Mouse (Mus musculus): ENCODE measurements around the gene Ncoa6. TPM values are rescaled to one million over a fixed set of nuclear protein-coding genes. Genes with fewer than 3 reads are reported as not detected.

Ncoa6 gene
- polyA plus RNA-seq, 1 experiment from 2014 or later, result 18.0 TPM

DNA sequence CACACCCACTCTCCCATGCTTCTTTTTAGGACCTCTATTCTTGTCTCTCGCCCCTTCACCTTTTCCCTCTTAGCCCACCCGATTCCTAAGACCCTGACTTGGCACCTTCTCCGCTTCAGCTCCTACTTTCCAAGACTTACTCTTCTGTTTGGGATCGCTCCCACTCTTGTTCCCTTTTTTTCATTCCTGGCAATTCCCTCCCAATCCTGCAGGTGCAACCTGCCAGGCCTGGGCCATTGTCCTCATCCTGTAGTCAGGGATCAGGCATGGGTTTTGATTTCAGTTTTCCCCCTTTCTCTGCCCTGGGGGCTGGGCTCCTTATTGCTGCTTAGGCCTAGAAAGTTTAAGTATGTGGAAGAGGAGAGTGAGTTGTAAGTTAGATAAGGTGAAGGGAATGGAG is 86.6 kb downstream of the Ncoa6 start:
- Histone ChIP-seq H3K27ac (ENCODE audit: low read length) (no peak overlapping the region), H3K9ac (ENCODE audit: low read length) (no peak overlapping the region), H3K9me3 (ENCODE audit: control insufficient read depth, low read length) (no peaks in the 10 kb centered on the region), H3K27me3 (ENCODE audit: control insufficient read depth, insufficient read depth, low read depth, low read length) (no peaks in the 10 kb centered on the region), H3K4me1 (replicated peaks; ENCODE audit: control insufficient read depth, insufficient read depth, low read length) (peaks cover 12% of the 10 kb centered on the region), H3K4me3 (ENCODE audit: low read length) (no peak overlapping the region), H3K4me2 (ENCODE audit: low read depth, low read length) (no peak overlapping the region), H3K36me3 (ENCODE audit: control insufficient read depth, insufficient read depth, low read length) (peaks cover 11% of the 10 kb centered on the region)
- 73% methylated on average over 4 of the region's 4 CpGs for WGBS
- no peak for ATAC-seq (ENCODE audit: low read depth)

DNA sequence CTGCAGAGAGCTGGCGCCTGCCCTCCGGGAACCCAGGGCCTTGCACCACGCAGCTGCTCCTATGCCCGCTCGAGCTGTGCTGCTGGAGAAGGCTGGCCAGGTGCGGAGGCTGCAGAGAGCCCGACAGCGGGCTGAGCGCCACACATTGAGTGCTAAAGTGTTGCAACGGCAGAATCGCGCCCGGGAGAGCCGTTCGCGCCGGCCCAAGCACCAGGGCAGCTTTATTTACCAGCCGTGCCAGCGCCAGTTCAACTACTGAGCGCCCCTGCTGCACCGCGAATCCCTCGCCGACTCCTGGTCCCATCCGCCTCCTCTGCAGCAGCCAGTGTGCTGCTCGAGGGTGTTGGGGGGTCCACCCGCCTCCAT is 87.2 kb downstream of the Ncoa6 start:
- peaks cover 12% of the 10 kb centered on the region for H3K4me1 ChIP-seq (replicated peaks; ENCODE audit: control insufficient read depth, insufficient read depth, low read length)
- H3K4me2 ChIP-seq (ENCODE audit: low read depth, low read length), result no peak overlapping the region

GRCm38 (mm10) chr2:155385731-155386533 is 87.8 kb downstream of the Ncoa6 start:
- Histone ChIP-seq H3K4me1 (replicated peaks; ENCODE audit: control insufficient read depth, insufficient read depth, low read length) (peaks cover 14% of the 10 kb centered on the region), H3K4me2 (ENCODE audit: low read depth, low read length) (no peak overlapping the region), H3K9me3 (ENCODE audit: control insufficient read depth, low read length) (no peaks in the 10 kb centered on the region), H3K27me3 (ENCODE audit: control insufficient read depth, insufficient read depth, low read depth, low read length) (no peaks in the 10 kb centered on the region), H3K36me3 (ENCODE audit: control insufficient read depth, insufficient read depth, low read length) (peaks cover 7% of the 10 kb centered on the region), H3K4me3 (ENCODE audit: low read length) (no peak overlapping the region), H3K9ac (ENCODE audit: low read length) (no peak overlapping the region), H3K27ac (ENCODE audit: low read length) (no peak overlapping the region)
- 59% methylated on average over 18 of the region's 18 CpGs for WGBS
- ATAC-seq (ENCODE audit: low read depth), result no peak

More for the DNA sequence above, 87.2 kb downstream of the Ncoa6 start:
- Histone ChIP-seq H3K9me3 (ENCODE audit: control insufficient read depth, low read length) (no peaks in the 10 kb centered on the region), H3K27me3 (ENCODE audit: control insufficient read depth, insufficient read depth, low read depth, low read length) (no peaks in the 10 kb centered on the region), H3K9ac (ENCODE audit: low read length) (no peak overlapping the region), H3K4me3 (ENCODE audit: low read length) (no peak overlapping the region), H3K27ac (ENCODE audit: low read length) (no peak overlapping the region), H3K36me3 (ENCODE audit: control insufficient read depth, insufficient read depth, low read length) (peaks cover 11% of the 10 kb centered on the region)
- ATAC-seq (ENCODE audit: low read depth), result no peak
- WGBS, result 27% methylated on average over 27 of the region's 27 CpGs

DNA sequence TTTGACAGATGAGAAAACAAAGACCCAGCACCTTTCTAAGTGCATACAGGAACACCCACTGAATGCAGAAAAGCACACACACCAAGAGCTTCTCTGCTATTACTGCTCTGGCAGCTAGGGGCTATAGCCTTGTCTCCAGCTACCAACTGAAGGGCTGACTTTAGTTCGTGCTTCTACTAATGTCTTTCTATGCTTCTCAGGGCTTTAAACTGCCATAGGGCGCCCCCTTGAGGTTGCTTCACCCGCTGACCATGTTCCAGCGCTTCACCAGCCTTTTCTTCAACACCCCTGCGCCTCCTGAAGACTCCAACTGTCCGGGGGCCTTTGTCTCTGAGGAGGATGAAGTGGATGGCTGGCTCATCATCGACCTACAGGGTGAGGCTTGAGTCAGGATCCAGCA is 88.6 kb downstream of the Ncoa6 start:
- H3K9ac ChIP-seq (ENCODE audit: low read length), result no peak overlapping the region
- peaks cover 15% of the 10 kb centered on the region for H3K4me1 ChIP-seq (replicated peaks; ENCODE audit: control insufficient read depth, insufficient read depth, low read length)
- no peak overlapping the region for H3K27ac ChIP-seq (ENCODE audit: low read length)
- H3K27me3 ChIP-seq (ENCODE audit: control insufficient read depth, insufficient read depth, low read depth, low read length), result peaks cover 4% of the 10 kb centered on the region; the same call in 1 of the 2 replicates
- peaks cover 5% of the 10 kb centered on the region for H3K36me3 ChIP-seq (ENCODE audit: control insufficient read depth, insufficient read depth, low read length)
- 30% methylated on average over 7 of the region's 7 CpGs for WGBS
- H3K9me3 ChIP-seq (ENCODE audit: control insufficient read depth, low read length), result no peaks in the 10 kb centered on the region
- no peak overlapping the region for H3K4me3 ChIP-seq (ENCODE audit: low read length)
- no peak overlapping the region for H3K4me2 ChIP-seq (ENCODE audit: low read depth, low read length)
- peak; percentile 21; the same call in 1 of the 2 replicates for ATAC-seq (ENCODE audit: low read depth)

- WGBS, result 68% methylated on average over 2 of the region's 2 CpGs
- no peaks in the 10 kb centered on the region for H3K36me3 ChIP-seq (ENCODE audit: control insufficient read depth, insufficient read depth, low read length)
- no peaks in the 10 kb centered on the region for H3K9me3 ChIP-seq (ENCODE audit: control insufficient read depth, low read length)
- peaks cover 4% of the 10 kb centered on the region; the same call in 1 of the 2 replicates for H3K27me3 ChIP-seq (ENCODE audit: control insufficient read depth, insufficient read depth, low read depth, low read length)
- no peak for ATAC-seq (ENCODE audit: low read depth)
- no peak overlapping the region for H3K27ac ChIP-seq (ENCODE audit: low read length)
- H3K4me3 ChIP-seq (ENCODE audit: low read length), result no peak overlapping the region
- peaks cover 15% of the 10 kb centered on the region for H3K4me1 ChIP-seq (replicated peaks; ENCODE audit: control insufficient read depth, insufficient read depth, low read length)
- peak overlapping the region; percentile 95 for H3K4me2 ChIP-seq (ENCODE audit: low read depth, low read length)
- no peak overlapping the region for H3K9ac ChIP-seq (ENCODE audit: low read length)
These were observed 90.8 kb downstream of the Ncoa6 start for GRCm38 (mm10) chr2:155382791-155383438.

DNA sequence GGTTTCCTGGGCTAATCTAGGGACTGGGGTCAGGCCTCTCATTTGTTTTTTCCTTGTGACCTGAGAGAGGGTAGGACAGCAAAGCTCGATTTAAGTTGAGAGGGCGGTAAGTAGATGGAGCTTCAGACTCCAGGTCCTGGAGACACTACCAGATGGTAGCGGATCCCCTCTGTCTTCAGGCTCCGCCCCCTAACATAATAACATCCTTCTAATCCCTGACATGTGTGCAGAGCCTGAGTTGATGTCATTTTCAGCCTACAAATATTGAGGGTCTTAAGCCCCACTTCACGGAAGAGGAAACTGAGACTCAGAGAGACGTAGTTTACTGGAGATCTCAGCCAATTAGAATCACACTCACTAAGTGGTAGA is 91.4 kb downstream of the Ncoa6 start:
- Histone ChIP-seq H3K27ac (ENCODE audit: low read length) (peak overlapping the region; percentile 98), H3K9me3 (ENCODE audit: control insufficient read depth, low read length) (no peaks in the 10 kb centered on the region), H3K36me3 (ENCODE audit: control insufficient read depth, insufficient read depth, low read length) (no peaks in the 10 kb centered on the region), H3K4me3 (ENCODE audit: low read length) (peak overlapping the region; percentile 98), H3K4me1 (replicated peaks; ENCODE audit: control insufficient read depth, insufficient read depth, low read length) (peaks cover 15% of the 10 kb centered on the region), H3K4me2 (ENCODE audit: low read depth, low read length) (peak overlapping the region; percentile 95), H3K9ac (ENCODE audit: low read length) (peak overlapping the region; percentile 94), H3K27me3 (ENCODE audit: control insufficient read depth, insufficient read depth, low read depth, low read length) (peaks cover 4% of the 10 kb centered on the region; the same call in 1 of the 2 replicates)
- 16% methylated on average over 6 of the region's 6 CpGs for WGBS
- ATAC-seq (ENCODE audit: low read depth), result peak; percentile 13; the same call in 1 of the 2 replicates

DNA sequence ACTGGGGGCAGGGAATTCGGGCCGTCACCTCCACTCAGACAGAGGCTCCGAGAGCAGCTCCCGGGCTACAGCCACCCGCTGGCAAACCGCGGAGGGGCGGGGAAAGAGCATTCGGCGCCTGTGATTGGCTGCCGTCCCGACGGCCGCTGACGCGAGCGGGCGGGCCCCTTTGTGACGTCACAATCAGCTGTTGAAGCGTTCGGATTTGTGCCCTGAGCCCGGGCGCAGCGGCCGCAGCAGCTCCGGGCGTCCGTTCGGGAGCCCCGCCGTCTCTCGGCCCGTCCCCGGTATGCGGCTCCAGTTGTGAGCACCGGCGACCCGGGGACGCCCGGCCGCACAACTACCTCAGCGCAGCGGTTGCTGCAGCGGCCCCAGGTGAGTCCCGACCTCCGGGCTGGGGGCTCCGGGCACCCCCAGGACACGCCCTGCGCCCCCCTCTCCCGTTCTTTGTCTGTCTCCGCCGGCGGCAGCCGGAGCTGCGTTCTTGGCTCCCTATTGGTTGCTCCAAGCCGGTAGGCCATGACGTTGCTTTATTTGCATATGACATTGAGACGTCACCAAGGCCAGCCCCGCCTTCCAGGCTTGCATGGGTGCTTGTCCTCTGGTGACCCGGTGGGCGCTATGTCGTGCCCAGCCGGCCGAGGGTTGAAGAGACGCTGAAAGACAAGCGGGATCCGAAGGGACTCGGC is 91.9 kb downstream of the Ncoa6 start:
- Histone ChIP-seq H3K9ac (ENCODE audit: low read length) (peak overlapping the region; percentile 94), H3K4me2 (ENCODE audit: low read depth, low read length) (peak overlapping the region; percentile 95), H3K36me3 (ENCODE audit: control insufficient read depth, insufficient read depth, low read length) (no peaks in the 10 kb centered on the region), H3K27ac (ENCODE audit: low read length) (peak overlapping the region; percentile 98), H3K27me3 (ENCODE audit: control insufficient read depth, insufficient read depth, low read depth, low read length) (peaks cover 4% of the 10 kb centered on the region; the same call in 1 of the 2 replicates), H3K9me3 (ENCODE audit: control insufficient read depth, low read length) (no peaks in the 10 kb centered on the region), H3K4me1 (replicated peaks; ENCODE audit: control insufficient read depth, insufficient read depth, low read length) (peaks cover 15% of the 10 kb centered on the region), H3K4me3 (ENCODE audit: low read length) (peak overlapping the region; percentile 98)
- ATAC-seq (ENCODE audit: low read depth), result peak; percentile 94
- under 1% methylated on average over 61 of the region's 68 CpGs for WGBS

- Histone ChIP-seq H3K4me3 (ENCODE audit: low read length) (peak overlapping the region; percentile 98), H3K4me1 (replicated peaks; ENCODE audit: control insufficient read depth, insufficient read depth, low read length) (peaks cover 15% of the 10 kb centered on the region), H3K4me2 (ENCODE audit: low read depth, low read length) (peak overlapping the region; percentile 95), H3K36me3 (ENCODE audit: control insufficient read depth, insufficient read depth, low read length) (no peaks in the 10 kb centered on the region), H3K9ac (ENCODE audit: low read length) (peak overlapping the region; percentile 94), H3K27me3 (ENCODE audit: control insufficient read depth, insufficient read depth, low read depth, low read length) (peaks cover 4% of the 10 kb centered on the region; the same call in 1 of the 2 replicates), H3K27ac (ENCODE audit: low read length) (peak overlapping the region; percentile 13; the same call in 1 of the 2 replicates), H3K9me3 (ENCODE audit: control insufficient read depth, low read length) (no peaks in the 10 kb centered on the region)
- no peak for ATAC-seq (ENCODE audit: low read depth)
- WGBS, result 2% methylated on average over 11 of the region's 11 CpGs
These were observed 92.6 kb downstream of the Ncoa6 start for GRCm38 (mm10) chr2:155381060-155381437.
